Mouse (Mus musculus) mouse embryonic stem cell (cell line): ENCODE data around the gene Lhfpl2.

Experiments used
- in situ Hi-C, 2 experiments: fragments of 300-500 bp; cut with MboI; formaldehyde crosslinking; loops; 1 replicate in 1 of 2; 3 replicates in 1 of 2; pipeline ENCODE4 v1.14.3; 2019 to 2020; ENCODE audit warnings: low sequenced_read_pairs in 2 of 2, low pct_unique_long_range_greater_than_20kb in 1 of 2, mixed read lengths in 1 of 2; ENCODE audit not compliant: unreplicated experiment in 1 of 2

Lhfpl2 gene

GRCm38 (mm10) chr13:94183372-94184021, 125.9 kb downstream of the Lhfpl2 start:
- in situ Hi-C loops: no loop called here

GRCm38 (mm10) chr13:94184726-94185456, 127.3 kb downstream of the Lhfpl2 start:
- in situ Hi-C loops: no loop called here

- in situ Hi-C loops: no loop called here
These were observed 128.0 kb downstream of the Lhfpl2 start for GRCm38 (mm10) chr13:94185631-94186030.

GRCm38 (mm10) chr13:94188200-94189086, 130.8 kb downstream of the Lhfpl2 start:
- in situ Hi-C loops: no loop called here

GRCm38 (mm10) chr13:94190386-94190785, 132.8 kb downstream of the Lhfpl2 start:
- in situ Hi-C loops: no loop called here

- in situ Hi-C loops: no loop called here
These were observed 135.6 kb downstream of the Lhfpl2 start for GRCm38 (mm10) chr13:94193227-94193626.

- in situ Hi-C loops: no loop called here
These were observed 141.0 kb downstream of the Lhfpl2 start for GRCm38 (mm10) chr13:94198616-94199015.

GRCm38 (mm10) chr13:94199829-94200228, 142.2 kb downstream of the Lhfpl2 start:
- in situ Hi-C loops: no loop called here

- in situ Hi-C loops: no loop called here
These were observed 147.6 kb downstream of the Lhfpl2 start for GRCm38 (mm10) chr13:94205234-94205633.

- in situ Hi-C loops: no loop called here
These were observed 150.4 kb downstream of the Lhfpl2 start for GRCm38 (mm10) chr13:94207973-94208372.

GRCm38 (mm10) chr13:94208892-94209291, 151.3 kb downstream of the Lhfpl2 start:
- in situ Hi-C loops: no loop called here

- in situ Hi-C loops: no loop called here
These were observed 153.9 kb downstream of the Lhfpl2 start for GRCm38 (mm10) chr13:94211236-94212119.

- in situ Hi-C loops: no loop called here
These were observed 154.6 kb downstream of the Lhfpl2 start for GRCm38 (mm10) chr13:94212179-94212578.

GRCm38 (mm10) chr13:94212716-94213115, 155.1 kb downstream of the Lhfpl2 start:
- in situ Hi-C loops: no loop called here

- in situ Hi-C loops: no loop called here
These were observed 166.0 kb downstream of the Lhfpl2 start for GRCm38 (mm10) chr13:94223609-94224008.

GRCm38 (mm10) chr13:94224717-94225705, 167.4 kb downstream of the Lhfpl2 start:
- in situ Hi-C loops: no loop called here

GRCm38 (mm10) chr13:94231871-94232270, 174.3 kb downstream of the Lhfpl2 start:
- in situ Hi-C loops: no loop called here
